9 mouse cellular contexts compared by ENCODE assay signal in the genomic region with DNA sequence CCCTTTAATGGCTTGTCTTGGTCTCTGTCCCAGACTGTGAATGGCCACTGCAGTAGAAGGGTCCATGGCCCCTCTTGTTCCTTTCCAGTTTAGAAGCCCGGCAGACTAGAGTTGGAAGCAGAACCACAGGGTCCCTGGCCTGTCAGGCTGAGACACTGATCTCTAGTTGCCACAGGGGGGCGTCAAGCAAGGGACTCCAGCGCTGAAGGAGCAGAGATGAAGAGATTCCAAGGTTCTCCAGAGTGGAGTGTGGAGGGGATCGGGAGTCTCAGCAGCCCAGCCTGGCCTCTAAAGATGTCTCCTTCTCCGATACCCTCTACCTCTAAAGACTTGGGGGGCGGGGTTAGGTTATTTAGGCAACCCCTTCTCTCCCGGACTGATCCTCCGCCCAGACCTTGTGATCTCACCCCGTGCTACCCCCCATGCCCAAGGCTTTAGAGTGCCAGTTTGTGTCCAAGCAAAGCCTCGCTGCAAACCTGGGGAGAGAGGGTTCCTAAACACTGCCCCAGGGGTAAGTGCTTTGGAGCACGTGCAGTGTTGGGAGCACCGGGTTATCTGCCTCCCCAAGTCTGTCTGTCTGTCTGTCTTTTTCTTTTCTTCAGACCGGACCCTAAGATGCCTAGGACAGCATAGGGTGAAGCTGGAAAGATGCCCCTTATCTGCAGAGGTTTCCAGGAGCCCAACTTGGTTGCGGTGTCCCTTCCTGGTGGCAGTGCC. TPM values are rescaled to one million over a fixed set of nuclear protein-coding genes. Genes with fewer than 3 reads are reported as not detected.
DNase-seq lines count a peak whose midpoint lies in the region; ATAC-seq and TF ChIP-seq lines count a peak whose summit lies in the region.
"Had no signal": no experiment of that assay in that cellular context is flagged by ENCODE, and none has a peak within 500 bp of the region (broad histone marks: within the 10 kb centered on the region; RNA-seq: fewer than 3 reads in every experiment).

No protein-coding gene starts in this region.

- no peak overlapping the region for H3K27ac ChIP-seq in kidney, postnatal 0 days
- H3K27ac ChIP-seq in cortical plate, adult 2 months (ENCODE audit: insufficient read depth, low read length), result no peak overlapping the region
- H3K27ac ChIP-seq in hindbrain, embryonic 10.5 days, result no peak overlapping the region
- H3K27ac ChIP-seq in midbrain, embryonic 11.5 days (ENCODE audit: low read depth, low read length), result no peak overlapping the region
- H3K27ac ChIP-seq: liver, embryonic 14.5 days had no signal

- H3K4me1 ChIP-seq in kidney, postnatal 0 days (replicated peaks; ENCODE audit: insufficient read depth, low read length), result peaks cover 26% of the 10 kb centered on the region
- no peaks in the 10 kb centered on the region for H3K4me1 ChIP-seq in cortical plate, adult 2 months (ENCODE audit: control insufficient read depth, insufficient read depth, low read length)
- peaks cover 67% of the 10 kb centered on the region for H3K4me1 ChIP-seq in hindbrain, embryonic 10.5 days (replicated peaks)
- peaks cover 29% of the 10 kb centered on the region for H3K4me1 ChIP-seq in midbrain, embryonic 11.5 days (ENCODE audit: control insufficient read depth, insufficient read depth, low read length)

- peaks cover 44% of the 10 kb centered on the region for H3K27me3 ChIP-seq in kidney, postnatal 0 days (ENCODE audit: insufficient read depth, low read length)
- peaks cover 79% of the 10 kb centered on the region for H3K27me3 ChIP-seq in hindbrain, embryonic 10.5 days (ENCODE audit: insufficient read depth, poor library complexity, severe bottlenecking)
- peaks cover 50% of the 10 kb centered on the region for H3K27me3 ChIP-seq in midbrain, embryonic 11.5 days (ENCODE audit: control insufficient read depth, insufficient read depth, low read length)

- no peak overlapping the region for H3K9ac ChIP-seq in kidney, postnatal 0 days (ENCODE audit: low read depth, low read length)
- peak overlapping the region; percentile 69 for H3K9ac ChIP-seq in midbrain, embryonic 11.5 days (ENCODE audit: low read length)
- H3K9ac ChIP-seq: liver, embryonic 14.5 days had no signal

- H3K4me2 ChIP-seq in kidney, postnatal 0 days (ENCODE audit: low read length), result peak overlapping the region; percentile 64
- peak overlapping the region; percentile 91 for H3K4me2 ChIP-seq in midbrain, embryonic 11.5 days

- no peak for TF ChIP-seq POLR2A in cortical plate, adult 2 months (IDR thresholded peaks at IDR 0.05; ENCODE audit: extremely low read depth, insufficient read depth, low read length)

- H3K36me3 ChIP-seq in kidney, postnatal 0 days (ENCODE audit: insufficient read depth, low read length), result no peaks in the 10 kb centered on the region
- H3K36me3 ChIP-seq in hindbrain, embryonic 10.5 days, result no peaks in the 10 kb centered on the region
- H3K36me3 ChIP-seq in midbrain, embryonic 11.5 days (ENCODE audit: control insufficient read depth, insufficient read depth, low read length), result no peaks in the 10 kb centered on the region

- H3K9me3 ChIP-seq in kidney, postnatal 0 days (replicated peaks; ENCODE audit: low read length), result no peaks in the 10 kb centered on the region
- no peaks in the 10 kb centered on the region for H3K9me3 ChIP-seq in hindbrain, embryonic 10.5 days
- no peaks in the 10 kb centered on the region for H3K9me3 ChIP-seq in midbrain, embryonic 11.5 days (ENCODE audit: control insufficient read depth, low read length)

- TF ChIP-seq CTCF in kidney, postnatal 0 days (IDR thresholded peaks at IDR 0.05; ENCODE audit: low read depth), result peak; percentile 61
- peak; percentile 51 for TF ChIP-seq CTCF in cortical plate, adult 2 months (IDR thresholded peaks at IDR 0.05; ENCODE audit: extremely low read depth, insufficient read depth, low read length)

- no peak for ATAC-seq in kidney, postnatal 0 days (replicated peaks; ENCODE audit: low FRiP score, low read depth)
- ATAC-seq in midbrain, embryonic 11.5 days (ENCODE audit: low FRiP score), result no peak

- DNase-seq in kidney, postnatal 0 days (ENCODE audit: low spot score), result peak; percentile 65
- DNase-seq in kidney, adult 9 months, result no peak
- DNase-seq in hindbrain, embryonic 10.5 days (ENCODE audit: low spot score), result peak; percentile 59
- peak; percentile 94 for DNase-seq in midbrain, embryonic 11.5 days (ENCODE audit: low spot score, missing footprints)
- no peak for DNase-seq in spleen, adult 18-20 months
- no peak for DNase-seq in testis, postnatal 10 days (ENCODE audit: low spot score)
- DNase-seq in spleen, postnatal 14 days (ENCODE audit: low spot score in 2 of 2), result no peak

- 3% methylated on average over 14 of the region's 14 CpGs for WGBS in kidney, postnatal 0 days
- WGBS in hindbrain, embryonic 10.5 days, result 4% methylated on average over 14 of the region's 14 CpGs
- WGBS in midbrain, embryonic 11.5 days, result 4% methylated on average over 14 of the region's 14 CpGs

- peak overlapping the region; percentile 33 for H3K4me3 ChIP-seq in kidney, postnatal 0 days (replicated peaks; ENCODE audit: low read depth, low read length)
- peak overlapping the region; percentile 49; the same call in 1 of the 2 replicates for H3K4me3 ChIP-seq in cortical plate, adult 2 months (ENCODE audit: insufficient read depth, low read length)
- H3K4me3 ChIP-seq in hindbrain, embryonic 10.5 days, result peak overlapping the region; percentile 61
- H3K4me3 ChIP-seq in midbrain, embryonic 11.5 days (ENCODE audit: low read depth, low read length), result peak overlapping the region; percentile 54

RNA-seq across cellular contexts. Expression of gene Kif26a, which starts 2.7 kb away (rescaled TPM):
- polyA plus RNA-seq in kidney, postnatal 0 days (2015; fragmentation: Nextera tagmentation; extraction: Ambion mirVana), result 2.2 and 2.7 TPM in 2 replicates
- 3.3 and 4.2 TPM in 2 replicates for polyA plus RNA-seq in cortical plate, adult 2 months (2012; rRNA removed)
- 2.7 and 3.1 TPM in 2 replicates for polyA plus RNA-seq in hindbrain, embryonic 10.5 days (2016; fragmentation: Nextera tagmentation; extraction: Ambion mirVana)
- 2.6 and 3.5 TPM in 2 replicates for polyA plus RNA-seq in midbrain, embryonic 11.5 days (2014; fragmentation: Nextera tagmentation; extraction: Ambion mirVana)

RNA-seq across cellular contexts. Expression of gene Aspg, which starts 36.8 kb away (rescaled TPM):
- polyA plus RNA-seq in kidney, postnatal 0 days (2015; fragmentation: Nextera tagmentation; extraction: Ambion mirVana), result 2.2 and 2.3 TPM in 2 replicates
- 4.4 and 5.1 TPM in 2 replicates for polyA plus RNA-seq in cortical plate, adult 2 months (2012; rRNA removed)
- 1.4 and 2.1 TPM in 2 replicates for polyA plus RNA-seq in hindbrain, embryonic 10.5 days (2016; fragmentation: Nextera tagmentation; extraction: Ambion mirVana)
- 0.25 TPM in 1 of 2 replicates, not detected in the other for polyA plus RNA-seq in midbrain, embryonic 11.5 days (2014; fragmentation: Nextera tagmentation; extraction: Ambion mirVana)

Comparison
In these comparisons a context has a peak if more than half of its experiments do, and no peak if none do; other contexts are left out.
1. DNase-seq: peak in kidney, postnatal 0 days (single experiment), hindbrain, embryonic 10.5 days (single experiment) and midbrain, embryonic 11.5 days (single experiment); none in kidney, adult 9 months (single experiment), spleen, adult 18-20 months (0 of 2), testis, postnatal 10 days (single experiment) and spleen, postnatal 14 days (0 of 2).
2. Peak in every context shown above with its lines, with median percentiles within 50 percentile points of each other: H3K4me3 ChIP-seq.